Mouse (Mus musculus): ENCODE results near the gene Tsr3. TPM values are rescaled to one million over a fixed set of nuclear protein-coding genes. Genes with fewer than 3 reads are reported as not detected.

Gene Tsr3
- total RNA-seq (2014; rRNA removed) (14.0 and 16.7 TPM in 2 replicates), polyA plus RNA-seq (2012; rRNA removed) (18.8 and 19.3 TPM in 2 replicates)

GRCm38 (mm10) chr17:25239695-25240636 is at the start of gene Tsr3, which contains the start of gene Gnptg:
TSS of gene Tsr3 (plus strand) at chr17:25240170.
TSS of gene Gnptg (minus strand) at chr17:25240124.
- peak within 1 kb of the TSS; percentile 79 for H3K4me3 ChIP-seq (ENCODE audit: insufficient read depth, low read depth, low read length)
- under 1% methylated on average over 80 of the region's 80 CpGs for WGBS
- H3K9ac ChIP-seq (ENCODE audit: low read depth, low read length) = peak within 1 kb of the TSS; percentile 77
- H3K36me3 ChIP-seq (ENCODE audit: control insufficient read depth, insufficient read depth, low read length) = no peaks in the 10 kb centered on the region
- H3K27me3 ChIP-seq (ENCODE audit: control insufficient read depth, insufficient read depth, low read length) = no peaks in the 10 kb centered on the region
- peaks cover 5% of the 10 kb centered on the region for H3K4me1 ChIP-seq (ENCODE audit: control insufficient read depth, insufficient read depth, low read length)
- no peak for TF ChIP-seq CTCF (IDR thresholded peaks at IDR 0.05; ENCODE audit: low read depth, low read length)
- TF ChIP-seq POLR2A (IDR thresholded peaks at IDR 0.05; ENCODE audit: extremely low read depth, insufficient read depth, low read length) = 0 out of 2 replicates have a peak, but pooled peaks have one; percentile 39
- H3K27ac ChIP-seq (replicated peaks; ENCODE audit: insufficient read depth, low read depth, low read length) = peak within 1 kb of the TSS; percentile 23; the same call in 1 of the 2 replicates
- DNase-seq (ENCODE audit: extremely low read depth, low read depth, low spot score) = peak; percentile 68
- H3K79me2 ChIP-seq (ENCODE audit: control insufficient read depth, insufficient read depth, low read length) = peaks cover 4% of the 10 kb centered on the region; the same call in 1 of the 2 replicates

- Histone ChIP-seq H3K27me3 (ENCODE audit: control insufficient read depth, insufficient read depth, low read length) (no peaks in the 10 kb centered on the region), H3K79me2 (ENCODE audit: control insufficient read depth, insufficient read depth, low read length) (peaks cover 5% of the 10 kb centered on the region; the same call in 1 of the 2 replicates), H3K9ac (ENCODE audit: low read depth, low read length) (no peak overlapping the region), H3K27ac (replicated peaks; ENCODE audit: insufficient read depth, low read depth, low read length) (no peak overlapping the region), H3K4me1 (ENCODE audit: control insufficient read depth, insufficient read depth, low read length) (no peaks in the 10 kb centered on the region), H3K4me3 (ENCODE audit: insufficient read depth, low read depth, low read length) (no peak overlapping the region), H3K36me3 (ENCODE audit: control insufficient read depth, insufficient read depth, low read length) (peaks cover 20% of the 10 kb centered on the region; the same call in 1 of the 2 replicates)
- TF ChIP-seq CTCF (IDR thresholded peaks at IDR 0.05; ENCODE audit: low read depth, low read length) (no peak), POLR2A (IDR thresholded peaks at IDR 0.05; ENCODE audit: extremely low read depth, insufficient read depth, low read length) (no peak)
- DNase-seq (ENCODE audit: extremely low read depth, low read depth, low spot score) = no peak
- 93% methylated on average over 4 of the region's 4 CpGs for WGBS
These were observed 37.6 kb upstream of the Tsr3 start for GRCm38 (mm10) chr17:25202401-25202800.

GRCm38 (mm10) chr17:25210006-25210405 is 30.0 kb upstream of the Tsr3 start:
- H3K27me3 ChIP-seq (ENCODE audit: control insufficient read depth, insufficient read depth, low read length) = no peaks in the 10 kb centered on the region
- TF ChIP-seq CTCF (IDR thresholded peaks at IDR 0.05; ENCODE audit: low read depth, low read length) (no peak), POLR2A (IDR thresholded peaks at IDR 0.05; ENCODE audit: extremely low read depth, insufficient read depth, low read length) (no peak)
- no peaks in the 10 kb centered on the region for H3K79me2 ChIP-seq (ENCODE audit: control insufficient read depth, insufficient read depth, low read length)
- no peak for DNase-seq (ENCODE audit: extremely low read depth, low read depth, low spot score)
- H3K4me1 ChIP-seq (ENCODE audit: control insufficient read depth, insufficient read depth, low read length) = no peaks in the 10 kb centered on the region
- 96% methylated on average over 4 of the region's 4 CpGs for WGBS
- no peak overlapping the region for H3K9ac ChIP-seq (ENCODE audit: low read depth, low read length)
- no peak overlapping the region for H3K4me3 ChIP-seq (ENCODE audit: insufficient read depth, low read depth, low read length)
- no peak overlapping the region for H3K27ac ChIP-seq (replicated peaks; ENCODE audit: insufficient read depth, low read depth, low read length)
- H3K36me3 ChIP-seq (ENCODE audit: control insufficient read depth, insufficient read depth, low read length) = peaks cover 25% of the 10 kb centered on the region

- H3K27ac ChIP-seq (replicated peaks; ENCODE audit: insufficient read depth, low read depth, low read length) = no peak overlapping the region
- no peaks in the 10 kb centered on the region for H3K27me3 ChIP-seq (ENCODE audit: control insufficient read depth, insufficient read depth, low read length)
- no peak overlapping the region for H3K4me3 ChIP-seq (ENCODE audit: insufficient read depth, low read depth, low read length)
- H3K9ac ChIP-seq (ENCODE audit: low read depth, low read length) = no peak overlapping the region
- no peaks in the 10 kb centered on the region for H3K4me1 ChIP-seq (ENCODE audit: control insufficient read depth, insufficient read depth, low read length)
- TF ChIP-seq POLR2A (IDR thresholded peaks at IDR 0.05; ENCODE audit: extremely low read depth, insufficient read depth, low read length) (no peak), CTCF (IDR thresholded peaks at IDR 0.05; ENCODE audit: low read depth, low read length) (no peak)
- H3K79me2 ChIP-seq (ENCODE audit: control insufficient read depth, insufficient read depth, low read length) = no peaks in the 10 kb centered on the region
- H3K36me3 ChIP-seq (ENCODE audit: control insufficient read depth, insufficient read depth, low read length) = peaks cover 21% of the 10 kb centered on the region
- DNase-seq (ENCODE audit: extremely low read depth, low read depth, low spot score) = no peak
- 77% methylated on average over 15 of the region's 15 CpGs for WGBS
These were observed 29.1 kb upstream of the Tsr3 start for GRCm38 (mm10) chr17:25210680-25211466.

GRCm38 (mm10) chr17:25211705-25212104 is 28.3 kb upstream of the Tsr3 start:
- Histone ChIP-seq H3K36me3 (ENCODE audit: control insufficient read depth, insufficient read depth, low read length) (peaks cover 20% of the 10 kb centered on the region), H3K27ac (replicated peaks; ENCODE audit: insufficient read depth, low read depth, low read length) (no peak overlapping the region)
- TF ChIP-seq CTCF (IDR thresholded peaks at IDR 0.05; ENCODE audit: low read depth, low read length) (no peak), POLR2A (IDR thresholded peaks at IDR 0.05; ENCODE audit: extremely low read depth, insufficient read depth, low read length) (no peak)

More at GRCm38 (mm10) chr17:25211705-25212104, 28.3 kb upstream of the Tsr3 start:
- Histone ChIP-seq H3K79me2 (ENCODE audit: control insufficient read depth, insufficient read depth, low read length) (no peaks in the 10 kb centered on the region), H3K27me3 (ENCODE audit: control insufficient read depth, insufficient read depth, low read length) (no peaks in the 10 kb centered on the region), H3K9ac (ENCODE audit: low read depth, low read length) (no peak overlapping the region), H3K4me3 (ENCODE audit: insufficient read depth, low read depth, low read length) (no peak overlapping the region), H3K4me1 (ENCODE audit: control insufficient read depth, insufficient read depth, low read length) (no peaks in the 10 kb centered on the region)
- WGBS = 89% methylated on average over 4 of the region's 4 CpGs
- no peak for DNase-seq (ENCODE audit: extremely low read depth, low read depth, low spot score)

Data from liver, adult 2 months (tissue).